1 mouse cellular context compared by ENCODE assay signal in genomic region chr8:69860807-69861206, GRCm38 (mm10).
TF ChIP-seq lines count a peak whose summit lies in the region.

No protein-coding gene starts in this region.

TF ChIP-seq in CH12.LX, 34 proteins besides CTCF, POLR2A, EP300 and RAD21:
- TF ChIP-seq KAT2A (IDR thresholded peaks at IDR 0.05; ENCODE audit: insufficient replicate concordance, low read length): no peak
- peak; percentile 13; the same call in 1 of the 2 replicates for TF ChIP-seq SMC3 (IDR thresholded peaks at IDR 0.05; ENCODE audit: low read depth, low read length)
